Mouse (Mus musculus): ENCODE results near the gene Dusp16.

DNA sequence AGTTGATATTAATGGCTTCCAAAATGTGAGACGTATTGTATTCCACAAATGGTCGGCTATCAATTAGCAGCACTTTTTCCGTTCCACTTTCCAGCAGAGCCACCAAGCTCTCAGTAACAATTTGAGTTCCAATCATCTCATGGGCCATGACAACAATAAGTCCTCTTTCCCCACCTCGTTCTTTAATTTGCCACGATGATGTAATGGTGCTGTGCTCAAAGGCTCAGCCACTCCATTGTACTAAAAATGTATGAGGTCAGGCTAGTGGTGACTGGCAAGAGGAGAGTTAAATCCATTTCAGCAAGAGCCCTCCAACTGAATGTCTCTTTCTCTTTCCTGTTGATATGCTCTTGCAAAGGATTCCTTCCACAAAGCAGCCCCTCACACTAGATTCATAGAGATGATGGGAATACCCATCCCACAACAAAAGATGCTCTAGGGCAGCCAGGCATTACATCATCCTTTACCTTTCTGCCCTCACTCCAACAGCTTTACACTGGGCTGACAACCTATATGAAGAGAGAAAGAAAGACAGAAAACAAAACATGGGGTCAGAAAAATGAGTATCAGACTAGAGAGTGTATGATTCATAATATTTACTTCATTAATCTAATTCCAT lies 31.4 kb downstream of the Dusp16 start:
- TF ChIP-seq TCF12 (IDR thresholded peaks at IDR 0.05; ENCODE audit: insufficient read depth, poor library complexity, severe bottlenecking): no peak
- no peak for TF ChIP-seq REST (IDR thresholded peaks at IDR 0.05; ENCODE audit: insufficient read depth, insufficient read length)
- no peak for TF ChIP-seq E2F4 (IDR thresholded peaks at IDR 0.05; ENCODE audit: insufficient read depth)
- TF ChIP-seq USF1 (IDR thresholded peaks at IDR 0.05; ENCODE audit: low read depth): no peak
- no peak for TF ChIP-seq MAX (IDR thresholded peaks at IDR 0.05; ENCODE audit: low read depth)
- no peak for TF ChIP-seq POLR2A (IDR thresholded peaks at IDR 0.05; ENCODE audit: insufficient read length, low read depth)
